Mouse (Mus musculus) heart, adult 8-10 months (tissue): ENCODE data around the gene Olfr1056. TPM values are rescaled to one million over a fixed set of nuclear protein-coding genes. Genes with fewer than 3 reads are reported as not detected.
"Not testable (repeated sequence)": the region's sequence is repeated elsewhere in the genome, so short reads cannot be mapped to it uniquely, and the experiment has no call there.

Source experiments
- DNase-seq: peaks from one replicate; pipeline ENCODE4 v3.0.0; 2022; ENCODE audit warnings: low spot score
- total RNA-seq, 4 experiments: library from RNA; stranded (reverse); gene quantifications; 2 replicates each; pipeline ENCODE4 v1.2.4; 2022

Olfr1056 gene
- not detected for total RNA-seq

DNA sequence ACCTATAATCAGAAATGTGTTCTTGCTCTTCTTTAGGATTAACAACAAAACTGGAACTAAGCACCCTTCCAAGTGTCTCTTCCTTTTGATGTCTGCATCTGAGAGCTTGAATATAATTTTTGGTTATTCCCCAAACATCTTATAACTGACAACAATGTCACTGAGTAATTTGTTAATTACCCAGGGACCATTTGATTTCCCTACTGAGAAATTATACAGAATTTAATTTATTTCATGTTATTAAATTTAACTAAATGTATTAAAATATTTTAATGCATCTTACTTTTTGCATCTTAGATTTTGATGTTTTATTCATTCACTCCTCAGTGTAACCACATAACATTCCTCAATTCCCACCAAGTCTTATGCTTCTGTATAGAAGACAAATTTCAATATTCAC is at the start of gene Olfr1056:
Olfr1056 (minus strand) TSS at position 101 of the 400 bp plus-strand sequence.
- no peak for DNase-seq

DNA sequence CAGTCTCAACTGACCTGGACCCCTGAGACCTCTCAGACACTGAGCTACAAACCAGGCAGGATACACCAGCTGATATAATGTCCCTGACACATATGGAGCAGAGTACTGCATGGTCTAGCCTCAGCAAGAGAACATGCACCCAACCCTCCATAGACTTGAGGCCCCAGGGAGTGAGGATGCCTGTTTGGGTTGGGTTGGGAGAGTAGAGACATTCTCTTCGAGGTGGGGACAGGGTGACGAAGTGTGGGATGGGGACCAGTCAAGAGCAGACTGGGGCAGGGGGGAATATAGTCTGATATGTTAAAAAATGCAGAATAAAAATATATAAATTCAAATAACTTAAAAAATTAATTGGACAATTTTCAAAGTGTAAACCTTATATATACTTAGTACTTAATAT is 32.8 kb upstream of the Olfr1056 start:
- no peak for DNase-seq

DNA sequence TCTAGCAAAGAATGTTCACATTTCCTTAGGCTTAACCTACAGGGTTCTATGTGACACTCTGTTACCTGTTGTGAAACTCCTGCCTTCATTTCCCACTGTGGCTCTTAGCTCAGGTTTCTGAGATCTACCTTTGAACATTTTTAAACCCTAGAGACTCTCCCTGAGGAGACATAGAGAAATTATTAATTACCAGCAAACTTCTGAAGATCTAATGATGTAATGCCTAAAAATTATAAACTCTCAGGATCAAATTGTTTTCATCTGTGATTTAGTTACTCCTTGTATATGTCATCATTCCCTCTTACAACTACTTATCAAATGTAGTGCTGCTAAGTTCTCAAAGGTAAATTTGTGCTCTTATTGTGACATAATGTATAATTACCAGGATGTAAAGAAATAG is 26.2 kb upstream of the Olfr1056 start, which contains the start of gene Olfr1058:
Olfr1058 (minus strand) TSS at position 101 of the 400 bp plus-strand sequence.
- not testable (repeated sequence) for DNase-seq

DNA sequence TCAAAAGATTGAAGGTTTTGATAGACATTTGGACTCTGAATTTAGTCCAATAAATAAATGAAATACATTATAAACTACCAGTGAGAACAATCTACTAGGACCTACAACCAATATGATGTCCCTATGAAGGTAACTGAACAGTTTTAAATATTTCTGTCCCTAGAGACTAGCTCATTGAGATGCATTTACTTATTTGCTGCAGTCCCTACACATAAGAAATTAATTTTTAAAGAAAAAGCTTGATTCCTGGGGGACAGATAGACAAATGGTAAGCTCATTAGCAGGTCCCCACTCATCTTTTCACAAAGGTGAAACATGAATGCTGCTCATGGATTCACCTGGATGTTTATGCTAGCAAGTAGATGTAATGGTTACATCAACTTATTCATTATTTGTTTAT is 16.0 kb upstream of the Olfr1056 start, which contains the start of gene Olfr1057:
Olfr1057 (minus strand) TSS at position 101 of the 400 bp plus-strand sequence.
- DNase-seq = no peak

DNA sequence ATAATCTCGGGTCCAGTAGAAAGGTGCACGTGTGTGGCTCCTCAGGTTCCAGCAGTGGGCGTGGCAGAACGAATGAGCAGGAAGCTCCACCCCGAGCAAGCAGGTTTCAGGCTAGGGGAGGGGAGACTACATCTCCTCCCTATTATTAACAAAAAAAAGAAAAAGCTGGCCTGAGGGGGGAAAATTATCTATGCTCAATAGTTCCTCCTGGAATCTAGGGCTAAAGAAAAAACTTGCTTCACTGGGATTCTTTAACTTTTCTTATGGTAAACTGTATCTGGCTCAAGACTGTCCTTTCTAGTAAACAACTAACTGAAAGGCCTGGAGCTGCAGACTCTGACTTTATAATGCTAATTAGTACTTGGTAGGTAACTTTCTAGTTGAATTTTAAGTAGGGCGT is 4.1 kb upstream of the Olfr1056 start:
- not testable (repeated sequence) for DNase-seq

DNA sequence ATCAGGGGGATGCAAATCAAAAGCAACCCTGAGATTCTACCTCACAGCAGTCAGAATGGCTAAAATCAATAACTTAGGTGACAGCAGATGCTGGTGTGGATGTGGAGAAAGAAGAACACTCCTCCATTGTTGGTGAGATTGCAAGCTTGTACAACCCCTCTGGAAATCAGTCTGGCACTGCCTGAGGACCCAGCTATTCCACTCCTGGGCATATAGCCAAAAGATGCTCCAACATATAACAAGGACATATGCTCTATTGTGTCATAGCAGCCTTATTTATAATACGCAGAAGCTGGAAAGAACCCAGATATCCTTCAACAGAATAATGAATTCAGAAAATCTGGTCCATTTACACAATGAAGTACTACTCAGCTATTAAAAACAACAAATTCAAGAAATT is 10.5 kb downstream of the Olfr1056 start:
- DNase-seq = not testable (repeated sequence)

DNA sequence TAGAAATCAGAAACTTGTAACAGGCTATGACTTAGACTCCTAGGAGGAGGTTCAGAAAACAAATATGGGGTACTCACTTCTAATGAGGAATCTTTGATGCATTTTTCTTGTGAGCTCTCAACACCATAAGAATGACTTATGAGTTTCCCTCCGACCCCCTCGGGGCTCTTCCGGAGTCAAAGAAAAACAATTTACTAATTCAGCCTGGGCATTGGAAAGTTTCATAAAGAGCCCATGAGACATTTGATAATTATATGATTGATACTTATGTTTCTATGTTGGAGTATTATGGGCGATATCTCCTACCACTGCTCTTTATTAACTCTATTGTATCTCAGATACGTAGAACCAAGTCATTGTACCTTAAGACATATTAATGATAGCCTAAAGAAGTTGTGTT is 12.1 kb downstream of the Olfr1056 start, which contains the start of gene Olfr1055:
Olfr1055 (minus strand) TSS at position 101 of the 400 bp plus-strand sequence.
- no peak for DNase-seq

DNA sequence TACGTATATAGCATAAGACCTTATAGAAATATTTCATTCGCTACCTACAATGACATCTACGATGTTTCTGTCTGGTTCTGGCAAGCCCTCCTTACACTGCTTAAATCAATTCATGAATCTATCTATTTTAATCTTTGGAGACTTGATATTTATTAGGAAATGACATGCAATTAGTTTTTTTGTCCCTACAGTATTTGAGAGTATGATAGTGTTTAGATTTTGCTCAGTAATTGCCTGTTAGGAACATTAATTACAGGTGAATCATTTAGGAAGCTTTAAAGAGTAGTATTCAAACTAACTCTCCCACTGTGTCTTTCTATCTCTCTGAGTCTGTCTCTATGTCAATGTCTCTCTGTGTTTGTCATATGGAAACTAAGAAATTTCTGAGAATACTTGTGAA is 26.9 kb downstream of the Olfr1056 start, which contains the start of gene Olfr1054:
Olfr1054 (minus strand) TSS at position 101 of the 400 bp plus-strand sequence.
- no peak for DNase-seq

DNA sequence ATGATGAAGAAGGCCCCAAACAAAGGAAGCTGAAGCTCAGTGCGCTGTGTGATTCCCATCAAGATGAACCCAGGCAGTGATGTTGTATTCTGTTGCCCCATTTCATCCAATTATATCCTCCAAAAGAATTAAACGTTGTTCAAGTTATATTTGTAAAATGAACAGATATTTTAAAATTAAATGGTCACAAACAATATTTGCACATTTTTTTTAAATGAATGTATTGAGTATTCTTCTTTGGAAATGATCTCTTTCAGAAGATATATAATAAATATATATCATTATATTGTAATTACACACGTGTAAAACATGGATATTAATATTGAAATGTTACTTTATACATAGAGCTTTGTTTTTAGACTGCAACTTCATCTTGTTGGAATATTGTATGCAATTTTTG is 47.1 kb downstream of the Olfr1056 start, which contains the start of gene Olfr1053:
Olfr1053 (minus strand) TSS at position 101 of the 400 bp plus-strand sequence.
- no peak for DNase-seq

Other genes with a start within 250 kb of the Olfr1056 start
- not detected for gene Olfr1039, start 226.5 kb downstream of the Olfr1056 start, total RNA-seq
- not detected for gene Olfr1040, start 215.7 kb downstream of the Olfr1056 start, total RNA-seq
- gene Olfr1042, start 200.6 kb downstream of the Olfr1056 start, total RNA-seq = not detected
- not detected for gene Olfr1043, start 194.9 kb downstream of the Olfr1056 start, total RNA-seq
- gene Olfr1044, start 184.6 kb downstream of the Olfr1056 start, total RNA-seq = not detected
- not detected for gene Olfr52, start 176.8 kb downstream of the Olfr1056 start, total RNA-seq
- not detected for gene Olfr1045, start 159.5 kb downstream of the Olfr1056 start, total RNA-seq
- gene Olfr1046, start 143.2 kb downstream of the Olfr1056 start, total RNA-seq = not detected
- not detected for gene Olfr1047, start 131.1 kb downstream of the Olfr1056 start, total RNA-seq
- not detected for gene Olfr1048, start 122.2 kb downstream of the Olfr1056 start, total RNA-seq
- gene Olfr1049, start 104.1 kb downstream of the Olfr1056 start, total RNA-seq = not detected
- gene Olfr1051, start 83.4 kb downstream of the Olfr1056 start, total RNA-seq = not detected
- not detected for gene Olfr1052, start 70.0 kb downstream of the Olfr1056 start, total RNA-seq
- gene Olfr1053, start 47.2 kb downstream of the Olfr1056 start, total RNA-seq = not detected
- not detected for gene Olfr1054, start 27.0 kb downstream of the Olfr1056 start, total RNA-seq
- not detected for gene Olfr1055, start 12.2 kb downstream of the Olfr1056 start, total RNA-seq
- not detected for gene Olfr1057, start 15.9 kb upstream of the Olfr1056 start, total RNA-seq
- not detected for gene Olfr1058, start 26.1 kb upstream of the Olfr1056 start, total RNA-seq
- gene Olfr1061, start 51.6 kb upstream of the Olfr1056 start, total RNA-seq = not detected
- gene Olfr1062, start 64.3 kb upstream of the Olfr1056 start, total RNA-seq = not detected
- gene Olfr1065, start 88.1 kb upstream of the Olfr1056 start, total RNA-seq = not detected
- not detected for gene Olfr1066, start 93.8 kb upstream of the Olfr1056 start, total RNA-seq
- gene Olfr228, start 124.9 kb upstream of the Olfr1056 start, total RNA-seq = not detected
- not detected for gene Olfr1076, start 146.0 kb upstream of the Olfr1056 start, total RNA-seq
- not detected for gene Olfr1079, start 180.0 kb upstream of the Olfr1056 start, total RNA-seq
- gene Olfr1080, start 195.8 kb upstream of the Olfr1056 start, total RNA-seq = not detected
- not detected for gene Olfr1082, start 236.5 kb upstream of the Olfr1056 start, total RNA-seq